Mouse (Mus musculus): ENCODE measurements around the gene 9030025P20Rik. TPM values are rescaled to one million over a fixed set of nuclear protein-coding genes. Genes with fewer than 3 reads are reported as not detected.

Gene 9030025P20Rik
- polyA plus RNA-seq, 1 experiment from 2014 or later = 11.2 TPM

Other genes with a start within 250 kb of the 9030025P20Rik start
- gene Wdr27, start 35.3 kb upstream of the 9030025P20Rik start, polyA plus RNA-seq (2015; fragmentation: Nextera tagmentation; extraction: Ambion mirVana) = 8.2 and 8.6 TPM in 2 replicates
- 35.6 and 38.2 TPM in 2 replicates for gene 1600012H06Rik, start 35.3 kb upstream of the 9030025P20Rik start, polyA plus RNA-seq (2015; fragmentation: Nextera tagmentation; extraction: Ambion mirVana)
- gene Phf10, start 17.2 kb upstream of the 9030025P20Rik start, polyA plus RNA-seq (2015; fragmentation: Nextera tagmentation; extraction: Ambion mirVana) = 39.1 and 39.4 TPM in 2 replicates
- not detected in 2 replicates for gene Gm3417, start 322 bp downstream of the 9030025P20Rik start, polyA plus RNA-seq (2015; fragmentation: Nextera tagmentation; extraction: Ambion mirVana)
- 5.7 and 8.7 TPM in 2 replicates for gene Gm3435, start 31.7 kb downstream of the 9030025P20Rik start, polyA plus RNA-seq (2015; fragmentation: Nextera tagmentation; extraction: Ambion mirVana)
- 69.2 and 85.6 TPM in 2 replicates for gene Ermard, start 62.7 kb downstream of the 9030025P20Rik start, polyA plus RNA-seq (2015; fragmentation: Nextera tagmentation; extraction: Ambion mirVana)
- gene Tcte3, start 63.0 kb downstream of the 9030025P20Rik start, polyA plus RNA-seq (2015; fragmentation: Nextera tagmentation; extraction: Ambion mirVana) = 0.53 and 1.2 TPM in 2 replicates
- gene Gm3448, start 63.1 kb downstream of the 9030025P20Rik start, polyA plus RNA-seq (2015; fragmentation: Nextera tagmentation; extraction: Ambion mirVana) = 3.3 and 3.7 TPM in 2 replicates

Measured in lung, embryonic 15.5 days (tissue).